Mouse (Mus musculus): ENCODE data around the gene 2010300C02Rik.

DNA sequence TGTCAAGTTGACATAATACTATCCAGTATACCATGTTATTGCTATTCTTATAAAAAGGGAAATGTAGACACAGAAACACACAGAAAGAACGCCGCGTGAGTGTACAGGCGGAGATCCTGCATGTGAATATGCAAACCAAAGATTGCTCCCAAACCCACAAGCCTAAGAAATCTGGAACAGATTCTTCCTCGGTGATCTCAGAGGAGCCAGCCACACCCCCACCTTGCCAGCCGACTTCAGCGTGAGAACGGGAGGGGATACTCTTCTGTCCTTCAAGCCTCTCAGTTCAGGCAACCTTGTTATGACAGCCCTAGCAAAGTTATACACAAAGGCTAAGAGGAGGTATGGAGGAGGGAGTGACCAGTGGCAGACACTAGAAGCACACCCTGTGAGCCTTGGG is 9.5 kb upstream of the 2010300C02Rik start:
- TF ChIP-seq CTCF (IDR thresholded peaks at IDR 0.05; ENCODE audit: extremely low read depth, insufficient read depth, low read length) (no peak), POLR2A (IDR thresholded peaks at IDR 0.05; ENCODE audit: extremely low read depth, insufficient read depth, low read length) (no peak)
